Mouse (Mus musculus) lung, postnatal 10 days (tissue): ENCODE results near the gene Gm49380.
A peak's percentile ranks its signal among the peaks of the same experiment; 100 is the strongest.

Experiments used
- DNase-seq: peaks from one replicate; pipeline ENCODE4 v3.0.0; 2021

Gene Gm49380

DNA sequence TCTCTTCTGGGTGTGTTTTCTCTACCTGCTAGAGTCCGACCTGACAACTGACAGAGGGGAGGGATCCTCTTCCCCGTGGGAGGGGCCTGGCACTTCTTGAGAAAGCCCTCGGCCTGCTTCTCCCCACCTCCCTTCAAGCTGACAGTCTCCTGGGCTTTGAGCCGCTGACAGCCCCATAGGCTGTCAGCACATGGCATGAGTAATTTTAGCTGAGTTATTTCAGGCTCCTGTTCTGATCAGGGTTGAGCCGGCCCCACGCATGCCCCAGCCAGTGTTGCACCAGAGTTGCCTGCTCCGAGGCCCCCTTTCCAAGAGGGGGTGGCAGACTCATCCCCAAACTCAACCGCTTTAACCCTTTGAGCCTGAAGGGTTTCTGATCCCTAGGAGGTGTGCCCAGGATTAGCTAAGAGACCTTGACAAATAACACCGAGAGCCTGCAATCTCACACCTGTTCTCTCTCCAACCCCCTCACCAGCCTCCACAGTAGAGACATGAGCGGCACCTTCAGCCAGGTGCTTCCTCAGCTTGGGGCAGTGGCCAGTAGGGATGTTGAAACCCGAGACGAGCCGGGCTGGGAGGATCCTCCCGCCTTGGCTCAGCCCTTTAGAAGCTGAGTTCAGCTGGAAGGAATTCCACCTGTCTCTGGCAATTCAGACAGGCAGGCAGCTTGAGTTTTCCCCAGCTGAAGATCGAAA, 25.4 kb downstream of the Gm49380 start:
- DNase-seq, result no peak

DNA sequence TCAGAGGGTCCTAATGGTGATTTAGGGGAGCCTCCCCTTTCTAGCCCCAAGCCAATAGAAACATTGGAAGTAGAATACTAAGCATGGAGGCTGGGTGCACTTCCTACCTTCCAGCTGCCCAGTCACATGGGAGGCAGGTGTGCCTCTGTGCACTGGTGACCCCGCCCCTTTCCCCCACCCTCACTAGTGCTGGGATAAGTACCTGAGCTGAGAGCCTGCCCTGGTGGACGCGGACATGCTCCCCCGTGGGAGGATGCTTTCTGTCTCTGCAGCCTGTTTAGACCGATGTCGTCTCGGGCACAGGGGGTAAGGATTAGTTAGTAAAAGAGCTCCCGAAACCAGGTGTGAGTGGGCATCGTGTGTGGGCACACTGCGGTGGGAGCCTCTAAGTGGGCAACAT, 26.3 kb downstream of the Gm49380 start:
- no peak for DNase-seq

DNA sequence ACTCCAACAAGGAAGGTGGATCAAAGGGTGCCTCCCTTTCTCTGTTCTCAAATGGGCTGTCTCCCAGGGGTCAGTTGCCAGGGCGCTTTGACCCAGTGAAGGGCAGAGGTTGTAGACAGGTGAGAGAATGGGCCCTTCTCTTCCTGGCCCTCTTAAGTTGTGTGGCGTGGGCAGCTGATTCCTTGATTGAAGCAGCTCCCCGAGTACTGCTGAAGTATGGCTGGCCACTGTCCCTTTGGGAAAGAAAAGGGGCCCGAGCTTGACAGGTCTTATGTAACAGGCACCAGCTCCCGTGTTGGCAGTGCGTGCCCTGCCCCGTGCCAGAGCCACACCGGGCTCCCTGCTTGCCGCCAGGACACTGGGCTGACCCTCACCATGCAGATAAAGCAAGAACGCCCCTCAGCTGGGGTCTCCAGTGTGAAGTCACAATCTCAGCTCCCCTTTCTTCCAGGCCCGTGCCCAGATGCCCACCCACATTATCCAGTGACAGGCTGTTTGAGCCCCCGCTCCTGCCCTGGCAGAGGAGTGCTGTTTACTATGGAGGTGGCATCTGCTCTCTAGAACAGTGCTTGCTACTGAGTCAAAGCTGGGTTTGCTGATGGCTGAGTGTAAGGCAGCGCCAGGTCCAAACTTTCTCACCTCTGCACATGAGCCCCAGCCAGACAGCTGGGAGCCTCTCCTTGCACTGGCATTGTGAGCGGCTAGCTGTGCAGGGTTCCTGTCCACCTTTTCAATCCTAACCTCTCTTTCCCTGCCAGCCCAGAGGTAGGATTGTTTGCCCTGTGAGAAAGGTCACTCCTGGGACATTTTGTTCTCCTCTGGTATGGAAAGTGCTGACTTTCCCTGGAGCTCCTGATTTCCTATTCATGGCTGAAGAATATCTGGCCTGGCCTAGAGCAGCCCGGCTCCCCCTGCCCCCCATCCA, 27.3 kb downstream of the Gm49380 start:
- no peak for DNase-seq

DNA sequence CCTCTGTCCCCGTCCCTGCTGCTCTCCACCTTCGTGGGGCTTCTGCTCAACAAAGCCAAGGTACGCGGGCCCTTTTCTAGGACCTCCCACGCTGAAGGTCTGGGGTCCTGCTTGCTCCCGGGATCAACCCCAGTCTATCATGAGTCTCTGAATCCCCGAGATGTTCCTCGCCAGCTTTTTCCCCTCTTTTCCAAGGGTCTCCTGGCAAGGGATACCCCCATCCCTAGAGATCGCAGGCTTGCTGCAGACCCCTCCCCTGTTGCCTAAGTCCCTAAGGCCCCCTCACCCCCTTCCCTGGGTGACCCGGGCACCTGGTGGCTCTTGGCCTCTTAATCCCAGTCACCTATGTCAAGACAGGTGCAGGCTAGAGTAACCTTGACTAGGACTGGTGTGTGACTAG, 28.0 kb downstream of the Gm49380 start:
- no peak for DNase-seq

DNA sequence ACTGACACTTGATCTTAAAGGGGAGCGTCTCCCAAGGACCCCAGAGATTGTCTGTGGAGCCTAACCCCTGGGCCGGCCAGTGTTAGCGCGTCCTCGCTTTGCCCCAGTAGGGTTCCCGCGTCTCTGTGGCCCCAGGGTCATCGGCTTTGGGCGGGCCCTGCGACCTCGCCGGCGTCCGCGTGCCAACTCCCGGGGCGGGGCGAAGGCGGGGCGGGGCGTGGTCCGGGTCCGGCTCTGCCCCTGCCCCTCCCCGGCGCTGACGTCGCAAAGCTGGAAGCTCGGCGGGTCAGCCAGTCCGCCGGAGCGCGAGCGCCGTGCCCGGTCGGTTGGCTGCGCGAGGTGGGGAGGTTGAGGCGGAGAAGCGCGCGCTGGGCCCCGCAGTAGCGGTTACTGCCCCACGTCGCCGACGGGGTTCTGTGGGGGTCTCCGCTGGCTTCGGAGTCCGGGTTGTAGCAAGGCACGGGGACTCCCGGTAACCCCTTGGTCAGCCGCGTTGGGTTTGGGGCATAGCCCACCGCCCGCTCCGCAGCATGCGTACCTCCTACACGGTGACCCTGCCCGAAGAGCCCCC, 28.6 kb downstream of the Gm49380 start:
- peak; percentile 94 for DNase-seq

DNA sequence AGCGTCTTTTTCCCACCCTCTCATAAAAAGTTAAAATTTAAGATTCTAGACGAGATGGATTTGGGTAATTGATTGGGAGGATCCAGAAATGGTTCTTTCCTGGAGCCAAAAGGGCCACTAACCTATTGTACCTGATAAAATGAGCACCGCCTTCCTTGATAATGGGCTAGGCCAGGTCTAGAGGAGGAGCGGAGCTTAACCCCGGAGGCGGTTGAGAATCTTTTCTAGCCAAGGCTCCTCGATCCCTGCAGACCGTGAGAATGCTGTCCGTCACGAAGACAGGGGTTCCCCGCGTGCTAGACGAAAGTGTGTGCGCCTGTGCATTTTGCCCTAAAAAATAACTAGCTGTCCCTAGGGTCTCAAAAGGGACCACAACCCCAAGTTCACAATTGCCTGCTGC, 29.1 kb downstream of the Gm49380 start:
- no peak for DNase-seq

DNA sequence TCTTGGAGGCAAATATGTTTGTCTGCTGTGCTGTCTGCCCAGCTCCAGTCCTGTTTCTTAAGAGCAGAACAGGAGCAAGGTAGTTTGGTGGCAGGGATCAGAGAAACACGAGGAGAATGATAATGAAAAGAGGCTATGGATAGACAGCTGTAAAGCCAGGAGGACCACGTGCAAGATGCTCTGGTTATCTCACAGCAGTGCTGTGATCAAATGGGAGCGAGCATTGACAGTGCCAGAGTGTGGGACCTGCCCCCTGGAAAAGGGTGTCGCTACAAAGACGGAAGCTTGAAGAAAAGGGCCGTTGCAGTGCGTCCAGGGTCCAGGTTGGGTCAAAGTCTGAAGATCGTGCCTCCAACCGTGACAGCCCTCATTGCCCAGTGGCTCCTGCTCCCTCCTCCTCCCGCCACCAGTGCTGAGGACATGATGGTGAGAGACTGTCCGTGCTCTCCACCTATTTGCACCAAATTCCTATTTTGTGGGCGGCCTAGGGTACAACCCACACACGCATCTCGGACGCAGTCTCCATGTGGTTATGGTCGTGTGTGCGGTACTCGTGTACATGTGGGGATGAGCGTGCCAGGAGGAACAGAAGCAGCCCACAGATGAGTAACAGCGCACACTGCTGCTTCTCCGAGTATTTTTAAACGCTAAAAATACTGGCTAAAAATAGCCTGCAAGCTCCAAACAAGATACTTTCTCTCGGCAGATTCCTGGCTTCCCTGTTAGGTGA, 29.7 kb downstream of the Gm49380 start:
- DNase-seq, result no peak

DNA sequence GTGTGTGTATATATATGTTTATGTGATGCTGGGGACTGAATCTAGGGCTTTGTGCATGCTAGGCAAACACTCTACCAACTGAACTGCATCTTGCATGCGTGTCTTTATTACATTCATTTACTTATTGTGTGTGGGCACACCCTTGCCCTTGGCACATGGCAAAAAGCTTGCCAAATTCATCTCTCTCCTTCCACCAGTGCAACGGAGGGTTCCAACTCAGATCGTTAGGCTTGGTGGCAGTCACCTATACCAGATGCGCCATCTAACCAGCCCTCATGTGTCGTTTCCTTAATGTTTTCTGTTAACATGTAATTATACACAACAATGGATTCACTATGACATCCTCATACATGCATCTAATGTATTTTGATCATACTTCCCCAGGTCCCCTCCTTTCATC, 31.0 kb downstream of the Gm49380 start:
- no peak for DNase-seq

DNA sequence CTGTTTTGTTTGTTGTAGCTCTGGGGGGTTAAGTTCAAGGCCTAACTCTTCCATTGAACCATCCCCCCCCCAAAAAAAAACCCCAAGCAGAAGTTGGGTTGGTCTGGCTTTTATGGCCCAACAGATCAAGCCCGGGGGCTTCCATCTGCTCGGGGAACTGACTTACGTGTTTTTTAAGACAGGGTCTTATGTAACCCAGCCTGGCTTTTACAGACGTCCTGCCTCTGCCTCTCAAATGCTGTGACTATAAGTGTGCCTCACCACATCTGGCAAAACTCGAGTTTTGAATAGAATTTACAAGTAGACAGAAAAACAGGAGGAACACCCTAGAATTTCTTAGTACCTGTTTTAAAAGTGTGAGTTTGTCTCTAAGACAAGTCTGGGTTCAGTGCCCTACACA, 31.7 kb downstream of the Gm49380 start:
- no peak for DNase-seq

DNA sequence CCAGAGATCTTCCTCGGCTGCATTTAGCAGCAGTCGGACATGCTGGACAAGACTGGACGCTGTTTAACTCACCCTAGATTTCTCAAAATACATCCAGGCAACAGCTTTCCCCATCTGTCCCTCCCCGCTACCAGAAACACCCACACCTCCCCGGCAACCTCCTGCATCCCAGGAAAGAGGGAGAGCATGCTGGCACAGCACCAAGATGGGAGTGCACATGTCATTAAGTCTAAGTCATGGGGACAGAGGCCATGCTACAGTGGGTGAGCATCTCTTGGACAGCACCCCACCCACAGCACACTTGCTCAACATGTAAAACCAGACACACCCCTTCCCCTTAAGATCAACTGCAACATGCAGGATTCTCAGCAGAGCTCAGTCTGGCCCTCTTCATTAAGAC, 32.3 kb downstream of the Gm49380 start:
- DNase-seq, result no peak

DNA sequence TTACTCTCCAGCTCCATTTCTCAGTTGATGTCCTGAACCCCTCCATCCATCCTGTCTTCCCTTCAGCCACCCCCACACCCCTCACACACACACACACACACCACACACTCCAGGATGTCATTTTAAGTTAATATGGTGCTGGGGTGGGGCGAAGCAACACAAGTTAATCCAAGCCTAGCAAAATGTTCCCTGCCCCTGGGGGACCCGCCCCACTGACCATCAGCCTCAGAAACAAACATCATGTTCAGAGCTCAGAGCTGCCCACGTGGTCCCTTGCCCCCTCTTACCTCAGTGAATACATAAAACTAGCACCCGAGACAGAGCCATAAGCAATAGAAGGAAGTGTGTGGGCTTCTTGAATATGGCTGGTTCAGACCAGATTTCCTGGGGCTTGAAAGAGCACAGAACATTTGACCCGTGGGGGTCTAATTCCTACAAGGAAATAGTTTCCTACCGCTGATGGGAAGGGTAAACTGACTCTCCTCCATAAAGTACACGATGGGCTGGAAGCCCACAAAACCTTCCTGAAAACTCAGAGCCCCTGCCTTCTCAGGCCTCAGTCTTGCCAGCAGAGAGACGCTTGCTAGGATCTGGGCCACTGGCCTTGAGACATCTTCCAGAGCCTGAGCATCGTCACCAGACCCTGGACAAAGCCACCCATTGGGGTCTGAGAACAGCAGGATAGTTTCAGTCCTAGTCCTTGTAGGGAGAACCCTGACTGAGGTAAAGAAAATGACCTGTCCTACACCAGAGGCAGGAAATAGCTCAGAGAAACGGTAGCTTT, 33.1 kb downstream of the Gm49380 start:
- DNase-seq, result no peak

DNA sequence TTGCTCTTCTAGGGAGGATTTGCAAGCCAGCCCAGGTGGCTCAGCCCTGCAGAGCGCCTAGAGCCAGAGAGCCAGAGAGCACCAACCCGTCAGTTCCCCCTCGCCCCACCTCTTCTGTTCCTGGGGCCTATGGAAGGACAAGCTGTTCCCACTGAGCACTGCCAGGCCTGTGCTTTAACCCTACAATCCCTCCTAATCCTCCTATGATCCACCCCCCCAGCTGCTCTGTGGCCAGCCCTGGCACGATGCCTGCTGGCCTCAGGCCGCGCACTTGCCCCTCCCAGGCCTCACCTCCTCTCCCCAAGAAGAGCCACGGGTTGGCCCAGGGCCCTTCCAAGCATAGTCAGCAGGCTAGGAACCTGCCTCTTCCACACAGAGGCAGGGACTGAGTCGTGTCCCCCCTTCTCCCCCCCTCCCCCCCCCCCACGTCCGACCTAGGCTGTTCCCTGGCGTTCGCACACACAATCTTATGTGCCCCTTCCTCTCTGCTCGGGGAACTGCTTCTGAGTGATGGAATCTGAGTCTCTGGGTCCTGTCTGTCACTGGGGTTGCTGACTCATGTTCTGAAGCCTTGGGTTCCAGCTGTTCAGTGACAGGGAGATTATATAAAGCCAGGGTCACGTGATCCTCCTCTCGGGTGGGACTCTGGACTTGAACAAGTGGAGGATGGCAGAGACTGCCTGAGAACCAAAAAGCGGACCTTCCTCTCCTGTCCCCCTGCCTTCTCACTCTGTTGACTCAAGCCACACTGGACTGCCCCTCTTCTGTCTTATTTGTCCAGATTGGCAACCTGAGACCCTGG, 34.1 kb downstream of the Gm49380 start:
- DNase-seq, result peak; percentile 88

DNA sequence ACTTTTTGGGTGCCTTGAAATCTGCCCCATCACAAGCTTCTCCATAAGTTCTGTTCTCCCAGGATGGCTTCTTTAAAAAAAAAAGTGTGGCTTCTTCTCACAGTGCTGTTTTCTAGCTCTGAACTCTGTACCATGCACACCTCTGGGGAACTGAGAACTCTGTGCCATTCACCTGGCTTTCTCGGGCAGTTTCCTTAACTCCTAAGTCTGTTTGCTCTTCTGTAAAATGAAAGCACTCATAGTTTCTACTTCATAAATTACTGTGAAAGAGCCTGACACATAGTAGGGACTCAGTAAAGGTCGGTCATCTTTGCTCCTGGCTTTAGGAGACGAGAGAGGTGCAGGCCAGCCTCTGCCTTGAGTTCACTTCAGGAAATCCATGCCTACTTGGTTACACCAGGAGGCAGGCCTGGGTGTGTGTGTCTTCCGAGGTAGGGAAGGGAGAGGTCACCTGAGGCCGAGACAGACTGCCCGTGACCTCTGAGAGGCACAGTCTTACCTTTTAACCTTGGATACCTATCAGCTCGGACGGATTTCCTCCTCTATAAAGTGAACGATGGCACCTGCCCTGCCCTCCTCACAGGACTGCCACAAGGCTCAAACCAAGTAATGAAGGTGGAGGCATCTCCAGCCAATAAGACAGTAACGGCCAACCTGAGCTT, 35.0 kb downstream of the Gm49380 start:
- no peak for DNase-seq

DNA sequence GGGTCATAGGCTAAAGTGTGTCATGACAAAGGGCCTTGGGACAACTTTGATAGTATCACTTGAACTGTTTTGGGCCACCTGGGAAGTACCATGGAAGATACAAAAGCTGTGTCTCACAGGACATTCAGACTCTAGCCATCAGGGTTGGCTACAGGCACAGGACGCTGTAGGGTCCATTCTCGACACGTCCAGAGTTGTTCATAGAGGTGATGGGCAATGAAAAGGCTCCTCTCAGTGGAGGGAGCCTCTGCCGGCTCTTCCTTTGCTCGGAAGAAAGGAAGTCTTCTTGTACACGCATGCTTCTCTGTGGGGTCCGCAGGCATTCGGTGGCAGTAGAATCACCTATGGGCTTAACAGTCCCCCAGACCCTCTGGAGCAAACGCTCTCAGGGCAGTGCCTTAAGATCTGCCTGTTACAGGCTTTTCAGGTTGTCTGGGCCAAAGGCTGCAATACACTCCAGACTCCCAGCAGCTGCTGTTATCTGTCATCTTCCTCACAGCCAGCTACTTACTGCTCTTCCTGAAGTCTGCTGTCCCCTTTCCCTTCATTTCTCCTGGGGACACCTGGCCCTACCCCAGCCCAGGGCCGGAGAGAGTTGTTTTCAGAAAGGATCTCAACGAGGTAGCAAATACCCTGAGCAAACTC, 35.9 kb downstream of the Gm49380 start:
- DNase-seq, result no peak

DNA sequence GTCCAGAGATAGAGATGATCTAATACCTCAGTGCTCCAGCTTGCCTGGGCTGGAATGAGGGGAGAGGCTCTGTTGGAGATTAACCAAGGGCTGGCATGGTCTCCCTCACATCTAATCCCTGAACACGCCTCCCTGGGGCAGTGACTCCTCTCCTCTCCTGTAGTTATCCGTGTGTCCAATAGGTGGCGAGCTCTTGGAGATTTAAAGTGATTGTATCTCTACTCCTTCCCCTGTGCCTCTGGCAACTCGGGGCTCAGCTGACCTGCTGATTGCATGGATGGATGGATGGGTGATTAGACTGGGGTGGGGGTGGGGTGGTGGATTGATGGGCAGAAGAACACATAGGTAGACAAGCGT, 36.6 kb downstream of the Gm49380 start:
- DNase-seq, result peak; percentile 83

DNA sequence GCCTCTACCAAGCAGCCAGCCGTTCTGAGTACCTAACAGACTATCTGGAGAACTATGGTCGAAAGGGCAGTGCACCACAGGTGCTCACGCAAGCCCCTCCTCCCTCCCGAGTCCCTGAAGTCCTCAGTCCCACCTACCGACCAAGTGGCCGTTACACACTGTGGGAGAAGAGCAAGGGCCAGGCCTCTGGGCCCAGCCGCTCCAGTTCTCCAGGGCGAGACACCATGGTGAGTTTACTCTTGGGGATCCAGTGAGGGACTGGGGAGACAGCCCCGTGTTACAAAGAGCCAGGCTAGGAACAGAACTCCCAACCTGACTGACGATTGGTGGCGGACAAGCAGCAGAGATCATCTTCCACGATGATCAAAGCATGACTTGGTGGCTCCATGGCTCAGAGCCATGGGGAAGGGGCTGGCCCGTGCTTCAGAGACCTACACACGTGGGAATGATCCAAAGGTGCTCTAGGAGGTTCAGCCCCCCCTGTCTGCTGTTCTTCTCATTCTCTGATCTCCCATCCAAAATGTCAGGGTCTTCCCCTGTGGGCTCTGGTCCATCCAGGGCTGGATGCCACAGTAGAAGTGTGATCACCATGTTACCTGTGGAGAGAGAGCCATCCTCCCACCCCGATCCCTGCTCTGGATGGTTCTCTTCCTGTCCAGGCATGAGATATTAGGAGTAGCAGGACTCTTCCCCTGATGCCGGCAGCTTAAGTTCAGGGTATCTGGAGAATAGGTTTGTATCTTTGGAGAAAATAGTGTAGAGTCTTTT, 37.1 kb downstream of the Gm49380 start:
- DNase-seq, result no peak

DNA sequence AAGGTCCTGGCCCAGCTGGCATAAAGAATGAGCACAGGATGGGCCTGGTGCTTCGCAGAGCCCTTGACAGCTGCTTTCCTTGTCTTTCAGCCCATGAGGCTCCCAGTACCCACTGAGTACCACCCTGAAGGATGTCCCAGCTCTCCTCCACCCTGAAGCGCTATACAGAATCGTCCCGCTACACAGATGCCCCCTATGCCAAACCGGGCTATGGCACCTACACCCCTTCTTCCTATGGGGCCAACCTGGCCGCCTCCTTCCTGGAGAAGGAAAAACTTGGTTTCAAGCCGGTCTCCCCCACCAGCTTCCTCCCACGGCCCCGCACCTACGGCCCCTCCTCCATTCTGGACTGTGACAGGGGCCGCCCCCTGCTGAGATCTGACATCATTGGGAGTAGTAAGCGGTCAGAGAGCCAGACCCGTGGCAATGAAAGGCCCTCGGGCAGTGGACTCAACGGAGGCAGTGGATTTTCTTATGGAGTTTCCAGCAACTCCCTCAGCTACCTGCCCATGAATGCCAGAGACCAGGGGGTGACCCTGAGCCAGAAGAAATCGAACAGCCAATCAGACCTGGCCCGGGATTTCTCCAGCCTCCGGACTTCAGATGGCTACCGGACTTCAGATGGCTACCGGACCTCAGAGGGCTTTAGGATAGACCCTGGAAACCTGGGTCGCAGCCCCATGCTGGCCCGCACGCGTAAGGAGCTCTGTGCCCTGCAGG, 37.9 kb downstream of the Gm49380 start:
- no peak for DNase-seq

DNA sequence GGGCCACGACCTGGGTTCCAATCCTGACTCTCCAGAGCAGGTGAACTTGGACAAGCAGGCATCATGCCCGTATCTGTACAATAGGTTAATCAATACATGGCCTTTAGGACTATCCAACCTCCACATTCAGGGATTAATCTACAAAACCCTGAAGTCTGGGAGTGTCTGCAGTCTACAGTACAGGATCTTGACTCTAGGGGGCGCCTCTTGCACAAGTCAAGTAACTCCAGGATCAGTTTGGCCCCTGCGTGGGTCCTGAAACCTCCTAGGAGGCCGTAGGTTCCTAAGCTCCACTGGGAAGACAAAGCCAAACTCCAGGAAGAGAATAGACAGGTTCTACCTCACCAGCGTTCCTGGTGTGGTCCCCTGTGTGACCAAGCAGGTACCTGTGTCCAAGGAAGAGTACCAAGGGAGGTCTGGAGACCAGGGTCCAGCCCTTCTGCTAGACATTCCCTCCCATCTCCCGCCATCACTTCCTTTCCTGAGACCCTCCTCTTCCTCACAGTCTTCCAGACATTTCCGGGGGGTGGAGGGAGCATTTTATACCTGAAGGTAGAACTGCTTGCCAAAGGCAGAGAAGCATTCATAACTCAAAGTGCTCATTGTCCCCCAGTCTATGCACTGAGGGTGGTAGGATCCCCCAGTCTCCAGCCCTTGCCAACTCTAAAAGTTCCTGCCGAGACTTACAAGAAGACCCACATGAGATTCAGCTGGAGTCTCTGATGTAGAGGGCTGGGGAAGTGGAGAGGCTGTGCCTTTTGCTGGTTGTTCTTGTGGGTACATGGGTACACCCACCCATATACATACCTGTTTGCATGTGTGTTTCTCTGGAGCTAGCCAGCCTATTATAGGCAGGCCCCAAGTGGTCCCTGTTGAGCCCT, 38.7 kb downstream of the Gm49380 start:
- no peak for DNase-seq
